Mouse (Mus musculus): ENCODE results near the gene Smcr8. TPM values are rescaled to one million over a fixed set of nuclear protein-coding genes. Genes with fewer than 3 reads are reported as not detected.

Gene Smcr8
- 5.9 and 7.5 TPM in 2 replicates for polyA plus RNA-seq (2015; fragmentation: Nextera tagmentation; extraction: Ambion mirVana)

DNA sequence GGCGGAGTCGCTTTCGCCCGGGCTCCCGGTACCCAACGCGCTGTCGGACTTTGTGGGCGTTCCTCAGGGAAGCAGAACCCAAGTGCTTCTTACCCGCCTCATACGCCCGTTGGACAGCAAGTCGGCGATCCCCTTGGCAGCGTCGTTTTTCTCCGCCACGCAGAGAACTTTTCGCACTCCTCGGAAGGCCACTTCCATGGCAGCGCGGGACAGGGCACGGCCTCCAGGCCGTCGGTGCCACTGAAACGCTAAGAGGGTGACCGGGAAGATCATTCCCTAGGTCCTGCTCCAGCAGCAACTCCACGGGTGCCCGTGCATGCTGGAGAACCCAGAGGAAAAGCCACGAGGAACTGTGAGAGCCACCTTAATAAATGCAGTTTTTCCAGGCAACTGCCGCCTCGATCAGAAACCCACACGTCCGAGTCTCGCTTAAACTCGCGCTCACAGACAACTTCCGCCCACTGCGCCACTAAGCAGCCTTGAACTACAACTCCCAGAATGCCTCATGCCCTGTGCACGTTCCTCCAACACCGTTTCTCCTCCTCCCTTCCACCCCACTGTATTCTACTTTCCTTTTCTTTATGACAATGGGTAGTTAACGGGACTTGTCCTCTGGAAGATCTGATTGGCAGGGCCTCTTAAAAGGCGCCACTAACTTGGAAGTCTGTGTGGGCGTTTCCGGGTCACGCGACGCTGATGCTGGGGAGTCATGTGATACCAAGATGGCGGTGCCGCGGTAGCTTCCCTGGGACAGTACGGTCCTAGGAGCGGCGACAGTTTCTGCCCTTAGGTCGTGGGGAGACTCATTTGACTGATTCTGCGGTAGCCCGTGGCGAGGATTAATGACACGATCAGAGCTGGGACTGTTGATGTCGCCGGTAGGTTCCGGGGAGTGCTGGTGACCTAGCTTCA is at the start of gene Smcr8, which contains the start of gene Top3a:
Gene Smcr8, plus strand, starts transcription at position 696 of the 912 bp plus-strand sequence.
Gene Top3a, minus strand, starts transcription at position 537 of the 912 bp plus-strand sequence.
- Histone ChIP-seq H3K36me3 (ENCODE audit: control insufficient read depth, insufficient read depth, low read length) (no peaks in the 10 kb centered on the region), H3K9ac (ENCODE audit: low read depth, low read length) (peak within 1 kb of the TSS; percentile 83), H3K27ac (ENCODE audit: low read length) (peak within 1 kb of the TSS; percentile 88), H3K27me3 (replicated peaks; ENCODE audit: control insufficient read depth, insufficient read depth, low read length) (no peaks in the 10 kb centered on the region), H3K4me1 (ENCODE audit: control insufficient read depth, insufficient read depth, low read length) (peaks cover 56% of the 10 kb centered on the region), H3K4me2 (ENCODE audit: low read depth, low read length) (peak within 1 kb of the TSS; percentile 94), H3K4me3 (ENCODE audit: low read length) (peak within 1 kb of the TSS; percentile 75), H3K9me3 (ENCODE audit: control insufficient read depth, low read length) (no peaks in the 10 kb centered on the region)
- peak; percentile 97 for ATAC-seq
- WGBS, result under 1% methylated on average over 62 of the region's 62 CpGs

- peaks cover 10% of the 10 kb centered on the region for H3K36me3 ChIP-seq (ENCODE audit: control insufficient read depth, insufficient read depth, low read length)
- peak within 1 kb of the TSS; percentile 91 for H3K4me3 ChIP-seq (ENCODE audit: low read length)
- peak; percentile 92 for ATAC-seq
- under 1% methylated on average over 44 of the region's 44 CpGs for WGBS
- H3K27ac ChIP-seq (ENCODE audit: low read length), result peak within 1 kb of the TSS; percentile 91
- H3K27me3 ChIP-seq (replicated peaks; ENCODE audit: control insufficient read depth, insufficient read depth, low read length), result no peaks in the 10 kb centered on the region
- H3K9me3 ChIP-seq (ENCODE audit: control insufficient read depth, low read length), result no peaks in the 10 kb centered on the region
- peaks cover 22% of the 10 kb centered on the region for H3K4me1 ChIP-seq (ENCODE audit: control insufficient read depth, insufficient read depth, low read length)
- peak within 1 kb of the TSS; percentile 67 for H3K4me2 ChIP-seq (ENCODE audit: low read depth, low read length)
- H3K9ac ChIP-seq (ENCODE audit: low read depth, low read length), result peak within 1 kb of the TSS; percentile 89
Observed at GRCm38 (mm10) chr11:60728260-60728761, 49.0 kb upstream of the Smcr8 start, which contains the start of gene Mief2. Gene Mief2 (plus strand): TSS chr11:60728398.

GRCm38 (mm10) chr11:60729217-60729641 is 48.1 kb upstream of the Smcr8 start:
- no peaks in the 10 kb centered on the region for H3K9me3 ChIP-seq (ENCODE audit: control insufficient read depth, low read length)
- no peak overlapping the region for H3K4me3 ChIP-seq (ENCODE audit: low read length)
- peaks cover 22% of the 10 kb centered on the region for H3K4me1 ChIP-seq (ENCODE audit: control insufficient read depth, insufficient read depth, low read length)
- 73% methylated on average over 6 of the region's 6 CpGs for WGBS
- no peak overlapping the region for H3K27ac ChIP-seq (ENCODE audit: low read length)
- peak overlapping the region; percentile 67; the same call in 1 of the 2 replicates for H3K4me2 ChIP-seq (ENCODE audit: low read depth, low read length)
- 0 out of 2 replicates have a peak overlapping the region, but pooled peaks have one; percentile 89 for H3K9ac ChIP-seq (ENCODE audit: low read depth, low read length)
- H3K27me3 ChIP-seq (replicated peaks; ENCODE audit: control insufficient read depth, insufficient read depth, low read length), result no peaks in the 10 kb centered on the region
- no peak for ATAC-seq
- H3K36me3 ChIP-seq (ENCODE audit: control insufficient read depth, insufficient read depth, low read length), result peaks cover 6% of the 10 kb centered on the region

DNA sequence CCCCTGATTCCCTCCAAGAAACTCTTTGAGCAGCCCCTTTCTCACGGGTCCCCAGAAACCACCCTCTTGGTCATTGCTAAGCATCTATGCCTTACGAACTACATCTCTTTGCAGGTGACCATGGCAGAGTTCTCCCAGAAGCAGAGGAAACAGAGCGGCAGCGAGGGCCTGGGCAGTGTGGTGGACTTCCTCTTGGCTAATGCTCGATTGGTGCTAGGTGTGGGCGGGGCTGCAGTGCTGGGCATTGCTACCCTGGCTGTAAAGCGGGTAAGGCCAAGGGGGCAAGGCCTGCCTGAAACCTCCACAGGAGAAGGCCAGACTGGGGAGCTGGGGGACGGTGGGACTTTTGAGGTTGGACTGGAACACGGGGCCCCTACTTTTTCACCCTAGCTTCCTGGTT is 47.2 kb upstream of the Smcr8 start:
- H3K9me3 ChIP-seq (ENCODE audit: control insufficient read depth, low read length), result no peaks in the 10 kb centered on the region
- WGBS, result 80% methylated on average over 9 of the region's 9 CpGs
- H3K27me3 ChIP-seq (replicated peaks; ENCODE audit: control insufficient read depth, insufficient read depth, low read length), result no peaks in the 10 kb centered on the region
- no peak for ATAC-seq
- no peak overlapping the region for H3K4me2 ChIP-seq (ENCODE audit: low read depth, low read length)
- H3K9ac ChIP-seq (ENCODE audit: low read depth, low read length), result no peak overlapping the region
- peaks cover 22% of the 10 kb centered on the region for H3K4me1 ChIP-seq (ENCODE audit: control insufficient read depth, insufficient read depth, low read length)
- H3K27ac ChIP-seq (ENCODE audit: low read length), result no peak overlapping the region
- no peaks in the 10 kb centered on the region for H3K36me3 ChIP-seq (ENCODE audit: control insufficient read depth, insufficient read depth, low read length)
- no peak overlapping the region for H3K4me3 ChIP-seq (ENCODE audit: low read length)

- H3K4me3 ChIP-seq (ENCODE audit: low read length), result no peak overlapping the region
- H3K27me3 ChIP-seq (replicated peaks; ENCODE audit: control insufficient read depth, insufficient read depth, low read length), result no peaks in the 10 kb centered on the region
- no peaks in the 10 kb centered on the region for H3K36me3 ChIP-seq (ENCODE audit: control insufficient read depth, insufficient read depth, low read length)
- H3K4me2 ChIP-seq (ENCODE audit: low read depth, low read length), result no peak overlapping the region
- WGBS, result 88% methylated on average over 14 of the region's 14 CpGs
- no peak overlapping the region for H3K9ac ChIP-seq (ENCODE audit: low read depth, low read length)
- ATAC-seq, result no peak
- H3K9me3 ChIP-seq (ENCODE audit: control insufficient read depth, low read length), result no peaks in the 10 kb centered on the region
- no peak overlapping the region for H3K27ac ChIP-seq (ENCODE audit: low read length)
- peaks cover 18% of the 10 kb centered on the region for H3K4me1 ChIP-seq (ENCODE audit: control insufficient read depth, insufficient read depth, low read length)
Observed at GRCm38 (mm10) chr11:60731251-60731650, 46.1 kb upstream of the Smcr8 start.

DNA sequence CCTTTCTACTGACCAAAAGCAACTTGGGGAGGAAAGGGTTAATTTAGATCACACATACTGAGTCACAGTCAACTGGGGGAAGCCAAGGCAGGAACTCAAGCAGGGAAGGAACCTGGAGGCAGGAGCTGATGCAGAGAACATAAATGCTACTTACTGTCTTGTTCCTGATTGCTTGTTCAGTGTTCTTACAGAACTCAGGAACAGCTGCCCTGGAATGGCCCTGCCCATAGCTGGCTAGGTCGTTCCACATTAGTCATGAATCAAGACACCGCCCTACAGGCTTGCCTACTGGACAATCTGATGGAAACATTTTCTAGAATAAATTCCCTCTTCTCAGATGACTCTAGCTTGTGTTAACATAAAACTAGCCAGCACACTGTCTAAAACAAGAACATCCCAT is 43.1 kb upstream of the Smcr8 start:
- Histone ChIP-seq H3K4me2 (ENCODE audit: low read depth, low read length) (no peak overlapping the region), H3K9me3 (ENCODE audit: control insufficient read depth, low read length) (no peaks in the 10 kb centered on the region), H3K27me3 (replicated peaks; ENCODE audit: control insufficient read depth, insufficient read depth, low read length) (no peaks in the 10 kb centered on the region), H3K4me1 (ENCODE audit: control insufficient read depth, insufficient read depth, low read length) (peaks cover 4% of the 10 kb centered on the region; the same call in 1 of the 2 replicates), H3K9ac (ENCODE audit: low read depth, low read length) (no peak overlapping the region), H3K4me3 (ENCODE audit: low read length) (no peak overlapping the region), H3K27ac (ENCODE audit: low read length) (no peak overlapping the region), H3K36me3 (ENCODE audit: control insufficient read depth, insufficient read depth, low read length) (0 out of 2 replicates have a peak, but pooled peaks cover 2% of the 10 kb centered on the region)
- WGBS, result 66% methylated on average over 2 of the region's 2 CpGs
- no peak for ATAC-seq

GRCm38 (mm10) chr11:60735191-60735590 is 42.1 kb upstream of the Smcr8 start:
- no peak overlapping the region for H3K4me2 ChIP-seq (ENCODE audit: low read depth, low read length)
- H3K27me3 ChIP-seq (replicated peaks; ENCODE audit: control insufficient read depth, insufficient read depth, low read length), result no peaks in the 10 kb centered on the region
- 71% methylated on average over 5 of the region's 5 CpGs for WGBS
- H3K36me3 ChIP-seq (ENCODE audit: control insufficient read depth, insufficient read depth, low read length), result 0 out of 2 replicates have a peak, but pooled peaks cover 2% of the 10 kb centered on the region
- H3K4me3 ChIP-seq (ENCODE audit: low read length), result no peak overlapping the region
- no peak for ATAC-seq
- H3K9me3 ChIP-seq (ENCODE audit: control insufficient read depth, low read length), result no peaks in the 10 kb centered on the region
- H3K4me1 ChIP-seq (ENCODE audit: control insufficient read depth, insufficient read depth, low read length), result no peaks in the 10 kb centered on the region
- no peak overlapping the region for H3K27ac ChIP-seq (ENCODE audit: low read length)
- H3K9ac ChIP-seq (ENCODE audit: low read depth, low read length), result no peak overlapping the region

DNA sequence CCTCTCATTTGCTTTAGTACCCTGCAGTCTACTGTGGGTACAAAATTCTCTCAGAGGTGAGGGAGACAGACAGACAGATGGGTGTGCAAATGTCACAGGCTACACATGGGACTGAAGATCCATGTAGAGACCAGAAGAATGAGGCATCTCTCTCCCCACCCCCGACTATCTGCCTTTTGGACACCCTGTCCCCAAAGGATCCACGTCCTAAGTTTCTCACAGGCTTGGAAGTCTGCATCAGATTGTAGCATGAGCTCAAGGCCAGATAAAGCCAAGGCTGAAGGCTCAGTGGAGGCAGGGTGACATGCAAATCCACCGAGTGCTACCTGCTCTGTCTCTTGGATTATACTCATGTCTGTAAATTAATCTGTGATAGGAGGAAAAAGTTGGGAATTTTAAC is 40.8 kb upstream of the Smcr8 start:
- no peak overlapping the region for H3K27ac ChIP-seq (ENCODE audit: low read length)

DNA sequence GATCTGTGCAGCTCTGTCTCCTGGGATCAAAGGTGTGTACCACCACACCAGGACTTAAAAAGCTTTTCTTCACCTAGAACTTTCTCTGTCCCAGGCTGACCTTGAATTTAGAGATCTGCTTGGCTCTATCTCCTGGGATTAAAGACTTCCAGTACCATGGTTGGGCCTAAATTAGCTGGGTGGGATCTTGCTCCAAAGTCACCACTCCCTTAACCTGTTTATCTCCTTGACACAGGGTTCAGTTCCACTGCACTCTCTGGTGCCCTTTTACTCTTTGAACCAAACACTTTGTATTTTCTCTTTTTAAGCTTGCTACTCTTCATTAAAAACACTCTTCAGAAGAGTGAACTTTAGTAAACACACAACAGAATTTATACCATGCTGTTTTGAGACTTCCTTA is 39.9 kb upstream of the Smcr8 start:
- H3K36me3 ChIP-seq (ENCODE audit: control insufficient read depth, insufficient read depth, low read length), result 0 out of 2 replicates have a peak, but pooled peaks cover 5% of the 10 kb centered on the region
- H3K27ac ChIP-seq (ENCODE audit: low read length), result no peak overlapping the region
- no peak overlapping the region for H3K4me2 ChIP-seq (ENCODE audit: low read depth, low read length)
- no peak for ATAC-seq
- H3K4me3 ChIP-seq (ENCODE audit: low read length), result no peak overlapping the region
- H3K4me1 ChIP-seq (ENCODE audit: control insufficient read depth, insufficient read depth, low read length), result no peaks in the 10 kb centered on the region
- H3K9ac ChIP-seq (ENCODE audit: low read depth, low read length), result no peak overlapping the region
- H3K9me3 ChIP-seq (ENCODE audit: control insufficient read depth, low read length), result no peaks in the 10 kb centered on the region
- H3K27me3 ChIP-seq (replicated peaks; ENCODE audit: control insufficient read depth, insufficient read depth, low read length), result no peaks in the 10 kb centered on the region

More for the DNA sequence above, 40.8 kb upstream of the Smcr8 start:
- Histone ChIP-seq H3K4me1 (ENCODE audit: control insufficient read depth, insufficient read depth, low read length) (no peaks in the 10 kb centered on the region), H3K9ac (ENCODE audit: low read depth, low read length) (no peak overlapping the region), H3K9me3 (ENCODE audit: control insufficient read depth, low read length) (no peaks in the 10 kb centered on the region), H3K36me3 (ENCODE audit: control insufficient read depth, insufficient read depth, low read length) (0 out of 2 replicates have a peak, but pooled peaks cover 2% of the 10 kb centered on the region), H3K27me3 (replicated peaks; ENCODE audit: control insufficient read depth, insufficient read depth, low read length) (no peaks in the 10 kb centered on the region), H3K4me3 (ENCODE audit: low read length) (no peak overlapping the region), H3K4me2 (ENCODE audit: low read depth, low read length) (no peak overlapping the region)
- WGBS, result 82% methylated on average over 3 of the region's 3 CpGs
- no peak for ATAC-seq
